Mouse (Mus musculus) cortical plate, adult 2 months (tissue): Measurements from ENCODE around the gene Slc50a1. TPM values are rescaled to one million over a fixed set of nuclear protein-coding genes. Genes with fewer than 3 reads are reported as not detected.

Experiments
- H3K27ac ChIP-seq: fragments of 200-500 bp; 2 replicates; pipeline ENCODE4 v1.5.1; 2012; ENCODE audit warnings: low read length, control low read depth, inconsistent platforms; ENCODE audit not compliant: insufficient read depth
- H3K4me1 ChIP-seq: fragments of 200-500 bp; 2 replicates; pipeline ENCODE4 v1.6.1; 2011; ENCODE audit warnings: low read length; ENCODE audit not compliant: control insufficient read depth, insufficient read depth
- H3K4me3 ChIP-seq: fragments of 200-500 bp; 2 replicates; pipeline ENCODE4 v1.5.1; 2011; ENCODE audit warnings: mild to moderate bottlenecking, low read length, control low read depth; ENCODE audit not compliant: insufficient read depth
- CTCF ChIP-seq: fragments of 200-500 bp; IDR thresholded peaks from 2 replicates; pipeline ENCODE4 v1.5.1; 2011; ENCODE audit warnings: mild to moderate bottlenecking, control low read depth, low read length; ENCODE audit not compliant: insufficient read depth; ENCODE audit errors: extremely low read depth
- POLR2A ChIP-seq: fragments of 200-500 bp; IDR thresholded peaks from 2 replicates; pipeline ENCODE4 v1.6.1; 2011; ENCODE audit warnings: mild to moderate bottlenecking, low read length, control low read depth; ENCODE audit not compliant: insufficient read depth; ENCODE audit errors: extremely low read depth
- polyA plus RNA-seq: library from polyadenylated mRNA; depleted of rRNA; stranded (reverse); fragments of >200 nt; gene quantifications from 2 replicates; pipeline ENCODE4 v1.2.3, GENCODE M21; 2012

Slc50a1 gene
- polyA plus RNA-seq, 1 experiment = 106 TPM

GRCm38 (mm10) chr3:89314340-89314739 lies 44.0 kb upstream of the Slc50a1 start:
- TF ChIP-seq POLR2A (no peak), CTCF (no peak)
- peaks cover 8% of the 10 kb centered on the region for H3K4me1 ChIP-seq
- H3K4me3 ChIP-seq = no peak overlapping the region
- 0 out of 2 replicates have a peak overlapping the region, but pooled peaks have one; percentile 13 for H3K27ac ChIP-seq

- no peak overlapping the region for H3K27ac ChIP-seq
- TF ChIP-seq CTCF = peak; percentile 85
- no peak for TF ChIP-seq POLR2A
- no peaks in the 10 kb centered on the region for H3K4me1 ChIP-seq
- no peak overlapping the region for H3K4me3 ChIP-seq
Measured at GRCm38 (mm10) chr3:89308089-89308488, 37.7 kb upstream of the Slc50a1 start.

DNA sequence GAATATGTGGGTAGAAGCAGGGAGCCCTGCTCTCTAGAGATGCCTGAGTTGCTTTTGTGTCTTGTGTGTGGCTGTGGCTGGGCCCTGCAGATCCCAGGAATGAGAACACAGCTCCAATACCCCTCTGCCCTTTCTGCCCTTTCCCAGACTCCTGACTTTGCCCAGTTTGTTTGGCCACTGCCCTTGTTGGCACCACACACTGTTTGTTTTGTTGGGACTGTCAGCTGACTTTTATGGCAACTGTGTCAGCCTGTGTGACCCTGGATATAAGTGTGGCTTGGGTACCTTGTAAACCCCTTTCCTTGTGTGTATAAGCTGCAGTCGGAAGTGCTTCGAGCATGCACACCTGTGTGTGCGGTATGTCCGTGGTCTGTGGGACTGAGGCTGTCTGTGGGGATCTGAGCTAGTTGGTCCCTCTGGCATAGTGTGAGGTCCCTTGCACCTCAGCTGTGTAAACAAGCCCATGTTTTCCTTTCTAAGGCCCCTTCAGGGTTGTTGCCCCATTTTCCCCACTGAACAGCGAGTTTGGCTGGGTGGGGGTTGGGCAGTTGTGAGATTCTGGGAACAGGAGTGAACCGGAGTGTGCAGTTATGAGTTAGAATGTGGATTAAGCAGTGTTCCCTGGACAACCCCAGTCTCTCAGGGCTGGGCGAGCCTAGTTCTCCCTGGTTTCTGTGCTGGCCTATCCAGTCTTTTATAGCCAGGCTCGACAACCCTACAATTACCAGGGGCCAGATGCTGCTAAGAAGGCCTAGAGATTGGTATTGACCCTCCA lies 35.4 kb upstream of the Slc50a1 start:
- H3K27ac ChIP-seq = no peak overlapping the region
- TF ChIP-seq POLR2A (no peak), CTCF (no peak)
- no peak overlapping the region for H3K4me3 ChIP-seq
- H3K4me1 ChIP-seq = no peaks in the 10 kb centered on the region

GRCm38 (mm10) chr3:89305105-89305504 lies 34.7 kb upstream of the Slc50a1 start:
- H3K27ac ChIP-seq = no peak overlapping the region
- TF ChIP-seq POLR2A (no peak), CTCF (no peak)
- no peaks in the 10 kb centered on the region for H3K4me1 ChIP-seq
- H3K4me3 ChIP-seq = no peak overlapping the region

DNA sequence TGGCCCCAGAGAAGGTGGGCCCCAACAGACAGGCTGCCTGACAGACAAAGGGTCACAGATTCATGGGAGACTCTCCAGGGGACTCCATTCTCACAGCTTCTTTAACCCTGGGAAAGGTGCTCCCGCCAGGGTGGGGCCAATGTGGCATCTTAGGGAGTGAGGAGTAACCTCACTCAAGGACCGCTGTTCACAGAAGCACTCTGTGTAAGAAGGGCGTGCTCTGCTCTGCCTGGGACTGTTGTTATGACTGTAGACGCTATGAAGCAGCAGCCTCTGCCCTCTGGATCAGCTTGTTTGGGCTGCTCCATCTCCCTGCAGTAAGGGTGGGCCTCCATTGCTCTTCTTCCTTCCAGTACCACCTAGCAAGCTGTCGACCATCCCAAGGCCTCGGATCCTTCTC lies 34.1 kb upstream of the Slc50a1 start:
- TF ChIP-seq POLR2A (no peak), CTCF (no peak)
- Histone ChIP-seq H3K4me3 (no peak overlapping the region), H3K27ac (no peak overlapping the region), H3K4me1 (no peaks in the 10 kb centered on the region)

DNA sequence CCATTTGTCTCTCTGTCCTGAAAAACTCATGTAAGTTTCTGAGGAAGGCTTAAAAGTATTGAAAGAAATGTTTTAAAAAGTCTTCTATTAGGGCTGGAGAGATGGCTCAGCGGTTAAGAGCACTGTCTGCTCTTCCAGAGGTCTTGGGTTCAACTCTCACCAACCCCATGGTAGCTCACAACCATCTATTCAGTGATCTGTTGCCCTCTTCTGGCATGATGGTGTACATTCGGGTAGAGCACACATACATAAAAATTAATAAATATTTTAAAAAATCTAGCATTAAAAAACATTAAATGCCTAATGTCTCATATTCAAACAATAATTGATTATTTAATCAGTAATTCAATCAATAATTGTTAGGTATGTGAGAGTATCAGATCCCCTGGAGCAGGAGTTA lies 30.1 kb upstream of the Slc50a1 start:
- Histone ChIP-seq H3K4me1 (peaks cover 3% of the 10 kb centered on the region), H3K27ac (no peak overlapping the region), H3K4me3 (no peak overlapping the region)
- no peak for TF ChIP-seq CTCF
- no peak for TF ChIP-seq POLR2A

- Histone ChIP-seq H3K4me1 (peaks cover 3% of the 10 kb centered on the region), H3K27ac (no peak overlapping the region), H3K4me3 (no peak overlapping the region)
- TF ChIP-seq POLR2A = no peak
- no peak for TF ChIP-seq CTCF
Measured at GRCm38 (mm10) chr3:89300071-89300470, 29.7 kb upstream of the Slc50a1 start.

GRCm38 (mm10) chr3:89299499-89299898 lies 29.1 kb upstream of the Slc50a1 start:
- Histone ChIP-seq H3K27ac (no peak overlapping the region), H3K4me1 (peaks cover 3% of the 10 kb centered on the region), H3K4me3 (no peak overlapping the region)
- TF ChIP-seq POLR2A (no peak), CTCF (no peak)

GRCm38 (mm10) chr3:89298908-89299307 lies 28.5 kb upstream of the Slc50a1 start:
- no peak overlapping the region for H3K4me3 ChIP-seq
- no peak overlapping the region for H3K27ac ChIP-seq
- TF ChIP-seq POLR2A = no peak
- TF ChIP-seq CTCF = no peak
- H3K4me1 ChIP-seq = peaks cover 3% of the 10 kb centered on the region

DNA sequence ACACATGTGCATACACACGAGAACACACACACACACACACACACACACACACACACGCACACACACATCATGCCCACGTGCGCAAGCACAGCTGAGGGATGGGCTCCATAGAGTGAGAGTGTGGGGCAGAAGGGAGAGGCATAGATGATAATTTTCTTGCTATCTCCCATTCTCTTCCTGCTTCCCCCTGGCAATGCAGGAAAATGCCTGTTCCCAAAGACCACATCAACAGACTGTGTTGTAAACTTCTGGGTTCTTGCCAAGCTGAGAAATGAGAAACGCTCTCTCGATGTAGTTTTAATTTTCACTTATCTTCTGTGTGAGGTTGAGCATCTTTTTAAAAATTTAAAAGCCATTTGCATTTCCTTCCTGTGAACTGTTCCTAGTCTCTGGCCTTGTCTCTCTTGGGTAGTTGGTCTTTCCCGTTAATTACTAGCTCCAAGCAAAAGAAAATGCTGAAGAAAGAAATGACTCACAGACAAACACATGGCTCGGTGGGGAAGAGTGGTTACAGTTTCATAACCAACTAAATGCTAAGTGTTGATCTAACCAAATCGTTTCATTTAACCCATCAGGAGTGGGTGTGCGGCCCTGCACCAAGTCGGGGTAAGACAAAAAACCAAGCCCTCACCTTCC lies 26.5 kb upstream of the Slc50a1 start:
- Histone ChIP-seq H3K4me1 (peaks cover 3% of the 10 kb centered on the region), H3K27ac (0 out of 2 replicates have a peak overlapping the region, but pooled peaks have one; percentile 48), H3K4me3 (no peak overlapping the region)
- TF ChIP-seq POLR2A = no peak
- TF ChIP-seq CTCF = no peak
